Mouse (Mus musculus) heart, embryonic 10.5 days (tissue): ENCODE measurements at regions not wholly inside any gene's neighbourhood (a gene's known extent, or its start where the extent isn't known, plus 50 kb on each side); places are given as distances from the start of the nearest gene placed in this dataset.

ENCODE experiments used
- DNase-seq: peaks from one replicate; pipeline ENCODE4 v3.0.0-alpha.2; 2017; ENCODE audit warnings: low spot score
- H3K27ac ChIP-seq: fragments of 300-500 bp; sonication (generic); 2 replicates; pipeline ENCODE4 v1.5.1; 2016; ENCODE audit warnings: mild to moderate bottlenecking
- H3K27me3 ChIP-seq: fragments of 300-500 bp; sonication (generic); 2 replicates; pipeline ENCODE4 v1.6.1; 2016; ENCODE audit warnings: mild to moderate bottlenecking; ENCODE audit not compliant: poor library complexity, insufficient read depth, severe bottlenecking
- H3K36me3 ChIP-seq: fragments of 300-500 bp; sonication (generic); 2 replicates; pipeline ENCODE4 v1.6.1; 2016; ENCODE audit warnings: mild to moderate bottlenecking, moderate library complexity
- H3K4me1 ChIP-seq: fragments of 300-500 bp; sonication (generic); 2 replicates; pipeline ENCODE4 v1.6.1; 2016; ENCODE audit warnings: mild to moderate bottlenecking
- H3K4me3 ChIP-seq: fragments of 300-500 bp; sonication (generic); 2 replicates; pipeline ENCODE4 v1.5.1; 2016; ENCODE audit warnings: mild to moderate bottlenecking, moderate library complexity
- H3K9me3 ChIP-seq: fragments of 300-500 bp; sonication (generic); 2 replicates; pipeline ENCODE4 v1.6.1; 2016; ENCODE audit warnings: mild to moderate bottlenecking, moderate library complexity
- WGBS: fragments of 180-500 bp; shearing (Covaris S2); methylation state at CpG from one replicate; pipeline ENCODE4 v1.1.7; 2016; 5-methylcytosine and 5-hydroxymethylcytosine counted together

GRCm38 (mm10) chr10:44730721-44731120 is 202.4 kb upstream of the Prdm1 start:
- 85% methylated on average over 8 of the region's 8 CpGs for WGBS
- no peak for DNase-seq

GRCm38 (mm10) chr10:44728963-44729362 is 200.7 kb upstream of the Prdm1 start:
- no peak overlapping the region for H3K4me3 ChIP-seq
- no peaks in the 10 kb centered on the region for H3K27me3 ChIP-seq
- no peaks in the 10 kb centered on the region for H3K36me3 ChIP-seq
- WGBS, result 83% methylated on average over 4 of the region's 4 CpGs
- no peak for DNase-seq
- H3K27ac ChIP-seq, result no peak overlapping the region
- H3K4me1 ChIP-seq, result no peaks in the 10 kb centered on the region
- no peaks in the 10 kb centered on the region for H3K9me3 ChIP-seq

More at GRCm38 (mm10) chr10:44730721-44731120, 202.4 kb upstream of the Prdm1 start:
- Histone ChIP-seq H3K27ac (no peak overlapping the region), H3K4me1 (no peaks in the 10 kb centered on the region), H3K36me3 (no peaks in the 10 kb centered on the region), H3K4me3 (no peak overlapping the region), H3K27me3 (no peaks in the 10 kb centered on the region), H3K9me3 (no peaks in the 10 kb centered on the region)

- Histone ChIP-seq H3K9me3 (no peaks in the 10 kb centered on the region), H3K27me3 (no peaks in the 10 kb centered on the region), H3K4me1 (no peaks in the 10 kb centered on the region), H3K27ac (no peak overlapping the region), H3K4me3 (no peak overlapping the region), H3K36me3 (no peaks in the 10 kb centered on the region)
- WGBS, result 77% methylated on average over 3 of the region's 3 CpGs
- no peak for DNase-seq
These were observed 196.3 kb upstream of the Prdm1 start for GRCm38 (mm10) chr10:44724575-44724974.

GRCm38 (mm10) chr10:44723845-44724244 is 195.5 kb upstream of the Prdm1 start:
- Histone ChIP-seq H3K4me1 (no peaks in the 10 kb centered on the region), H3K9me3 (no peaks in the 10 kb centered on the region), H3K36me3 (no peaks in the 10 kb centered on the region), H3K4me3 (no peak overlapping the region), H3K27me3 (no peaks in the 10 kb centered on the region), H3K27ac (no peak overlapping the region)
- DNase-seq, result no peak
- WGBS, result 75% methylated on average over 1 of the region's 1 CpGs

GRCm38 (mm10) chr10:44723321-44723720 is 195.0 kb upstream of the Prdm1 start:
- H3K4me1 ChIP-seq, result no peaks in the 10 kb centered on the region
- 75% methylated on average over 5 of the region's 5 CpGs for WGBS
- H3K9me3 ChIP-seq, result no peaks in the 10 kb centered on the region
- no peaks in the 10 kb centered on the region for H3K36me3 ChIP-seq
- H3K27ac ChIP-seq, result no peak overlapping the region
- DNase-seq, result no peak
- H3K27me3 ChIP-seq, result no peaks in the 10 kb centered on the region
- no peak overlapping the region for H3K4me3 ChIP-seq

GRCm38 (mm10) chr10:44721670-44722069 is 193.4 kb upstream of the Prdm1 start:
- 82% methylated on average over 10 of the region's 10 CpGs for WGBS
- Histone ChIP-seq H3K9me3 (no peaks in the 10 kb centered on the region), H3K36me3 (no peaks in the 10 kb centered on the region), H3K27ac (no peak overlapping the region), H3K27me3 (no peaks in the 10 kb centered on the region), H3K4me1 (no peaks in the 10 kb centered on the region), H3K4me3 (no peak overlapping the region)
- DNase-seq, result no peak

GRCm38 (mm10) chr10:44716612-44717011 is 188.3 kb upstream of the Prdm1 start:
- H3K27me3 ChIP-seq, result no peaks in the 10 kb centered on the region
- no peaks in the 10 kb centered on the region for H3K36me3 ChIP-seq
- WGBS, result 85% methylated on average over 5 of the region's 5 CpGs
- no peak overlapping the region for H3K27ac ChIP-seq
- H3K4me3 ChIP-seq, result no peak overlapping the region
- no peaks in the 10 kb centered on the region for H3K9me3 ChIP-seq
- no peak for DNase-seq
- H3K4me1 ChIP-seq, result no peaks in the 10 kb centered on the region

GRCm38 (mm10) chr10:44715902-44716301 is 187.6 kb upstream of the Prdm1 start:
- Histone ChIP-seq H3K4me3 (no peak overlapping the region), H3K36me3 (no peaks in the 10 kb centered on the region), H3K9me3 (no peaks in the 10 kb centered on the region), H3K27me3 (no peaks in the 10 kb centered on the region), H3K4me1 (no peaks in the 10 kb centered on the region), H3K27ac (no peak overlapping the region)
- DNase-seq, result no peak

GRCm38 (mm10) chr10:44708830-44709229 is 180.5 kb upstream of the Prdm1 start:
- H3K27ac ChIP-seq, result no peak overlapping the region
- H3K36me3 ChIP-seq, result no peaks in the 10 kb centered on the region
- H3K4me1 ChIP-seq, result no peaks in the 10 kb centered on the region
- H3K4me3 ChIP-seq, result no peak overlapping the region
- DNase-seq, result no peak
- WGBS, result 78% methylated on average over 4 of the region's 4 CpGs
- H3K27me3 ChIP-seq, result no peaks in the 10 kb centered on the region
- no peaks in the 10 kb centered on the region for H3K9me3 ChIP-seq

GRCm38 (mm10) chr10:44704143-44704542 is 175.8 kb upstream of the Prdm1 start:
- DNase-seq, result no peak
- Histone ChIP-seq H3K9me3 (no peaks in the 10 kb centered on the region), H3K27me3 (no peaks in the 10 kb centered on the region), H3K36me3 (no peaks in the 10 kb centered on the region), H3K27ac (no peak overlapping the region), H3K4me3 (no peak overlapping the region), H3K4me1 (no peaks in the 10 kb centered on the region)
- 88% methylated on average over 3 of the region's 3 CpGs for WGBS

- no peaks in the 10 kb centered on the region for H3K4me1 ChIP-seq
- no peaks in the 10 kb centered on the region for H3K9me3 ChIP-seq
- H3K27ac ChIP-seq, result no peak overlapping the region
- no peaks in the 10 kb centered on the region for H3K27me3 ChIP-seq
- DNase-seq, result no peak
- no peak overlapping the region for H3K4me3 ChIP-seq
- H3K36me3 ChIP-seq, result no peaks in the 10 kb centered on the region
- WGBS, result 75% methylated on average over 5 of the region's 5 CpGs
These were observed 173.8 kb upstream of the Prdm1 start for GRCm38 (mm10) chr10:44702108-44702507.

GRCm38 (mm10) chr10:44699988-44700537 is 171.8 kb upstream of the Prdm1 start:
- no peak overlapping the region for H3K4me3 ChIP-seq
- no peak for DNase-seq

GRCm38 (mm10) chr10:44697966-44698365 is 169.7 kb upstream of the Prdm1 start:
- no peaks in the 10 kb centered on the region for H3K4me1 ChIP-seq
- H3K4me3 ChIP-seq, result no peak overlapping the region
- no peak for DNase-seq
- H3K9me3 ChIP-seq, result no peaks in the 10 kb centered on the region
- H3K27ac ChIP-seq, result no peak overlapping the region
- 74% methylated on average over 2 of the region's 2 CpGs for WGBS
- H3K36me3 ChIP-seq, result no peaks in the 10 kb centered on the region
- no peaks in the 10 kb centered on the region for H3K27me3 ChIP-seq

More at GRCm38 (mm10) chr10:44699988-44700537, 171.8 kb upstream of the Prdm1 start:
- no peaks in the 10 kb centered on the region for H3K27me3 ChIP-seq
- H3K4me1 ChIP-seq, result no peaks in the 10 kb centered on the region
- WGBS, result 82% methylated on average over 11 of the region's 11 CpGs
- H3K9me3 ChIP-seq, result no peaks in the 10 kb centered on the region
- no peak overlapping the region for H3K27ac ChIP-seq
- no peaks in the 10 kb centered on the region for H3K36me3 ChIP-seq

- Histone ChIP-seq H3K4me3 (no peak overlapping the region), H3K27me3 (no peaks in the 10 kb centered on the region)
- WGBS, result 49% methylated on average over 2 of the region's 2 CpGs
These were observed 168.7 kb upstream of the Prdm1 start for GRCm38 (mm10) chr10:44696973-44697372.

More at GRCm38 (mm10) chr10:44696973-44697372, 168.7 kb upstream of the Prdm1 start:
- DNase-seq, result no peak
- Histone ChIP-seq H3K4me1 (no peaks in the 10 kb centered on the region), H3K27ac (no peak overlapping the region), H3K36me3 (no peaks in the 10 kb centered on the region), H3K9me3 (no peaks in the 10 kb centered on the region)
